Mouse (Mus musculus) erythroblast, embryonic 14.5 days (primary cell): ENCODE data around the gene Usp37.

Experiments
- GATA1 ChIP-seq: IDR thresholded peaks from 2 replicates; pipeline ENCODE4 v1.6.1; 2012; ENCODE audit warnings: low read length, inconsistent platforms, mixed read lengths
- TAL1 ChIP-seq: IDR thresholded peaks from 3 replicates; pipeline ENCODE4 v1.6.1; 2012; ENCODE audit warnings: low read length, inconsistent platforms, mixed read lengths

- TF ChIP-seq GATA1 (no peak), TAL1 (no peak)
Measured at GRCm38 (mm10) chr1:74388398-74388920, 155.6 kb downstream of the Usp37 start.
